Mouse (Mus musculus) left cerebral cortex, postnatal 10 days (tissue): ENCODE results near the gene Naa20. TPM values are rescaled to one million over a fixed set of nuclear protein-coding genes. Genes with fewer than 3 reads are reported as not detected.

Experiments used
- DNase-seq, 2 experiments: peaks; one replicate each; pipeline ENCODE4 v3.0.0; 2021 to 2022; ENCODE audit warnings: low spot score in 2 of 2, mixed read lengths in 1 of 2; ENCODE audit errors: extremely low spot score in 1 of 2
- intact Hi-C: fragments of 180-260 bp; cut with DNase I; formaldehyde crosslinking; loops from one replicate; pipeline ENCODE4 v1.15.1; 2025
- total RNA-seq, 2 experiments: library from RNA; stranded (reverse); gene quantifications; 2 replicates each; pipeline ENCODE4 v1.2.3; 2021

Naa20 gene
- total RNA-seq: 10 to 100 TPM; 77.9 to 81.4 TPM

DNA sequence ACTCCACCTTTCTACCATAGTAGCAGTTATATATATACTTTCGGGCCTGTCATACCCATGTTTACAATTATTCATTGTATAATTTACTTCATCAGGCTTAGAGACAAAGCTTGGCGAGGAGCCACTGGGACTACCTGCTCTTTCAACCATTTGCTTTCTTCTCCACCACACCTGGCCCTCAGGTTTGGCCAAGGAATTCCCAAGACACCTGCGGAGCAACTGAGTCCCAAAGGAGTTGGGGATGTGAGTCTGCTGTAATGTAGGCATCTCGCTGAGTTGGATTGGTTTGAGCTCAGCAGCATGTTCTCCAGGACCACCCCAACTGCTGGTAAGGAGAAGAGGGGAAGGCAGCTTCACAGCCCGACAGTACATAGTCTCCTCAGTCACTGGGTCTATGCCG is at the start of gene Naa20:
Naa20 (plus strand) TSS at position 239 of the 400 bp plus-strand sequence.
- intact Hi-C loops: loop anchor here (5.0 kb wide), 1 partner anchor 200 kb away; no protein-coding TSS in a partner anchor
- DNase-seq: no peak

DNA sequence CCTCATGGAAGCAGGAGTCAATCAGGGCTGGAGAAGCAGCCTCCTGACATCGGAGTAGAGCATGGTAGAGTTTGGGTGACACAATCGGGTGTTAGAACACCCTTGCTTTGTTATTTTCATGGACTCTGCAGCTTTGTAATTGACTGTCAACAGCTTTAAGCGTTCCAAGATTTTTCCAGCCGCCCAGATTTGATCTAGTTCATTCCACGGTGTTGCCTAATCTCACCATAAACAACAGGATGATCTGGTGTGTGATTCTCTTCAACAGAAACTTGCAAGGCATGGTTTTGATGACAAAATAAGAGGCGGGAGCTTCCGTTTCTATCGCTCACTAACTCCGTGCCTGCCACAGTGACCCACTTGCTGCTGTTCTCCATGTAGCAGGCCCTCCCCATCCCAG is 46.1 kb upstream of the Naa20 start:
- intact Hi-C loops: no loop called here
- DNase-seq: no peak

DNA sequence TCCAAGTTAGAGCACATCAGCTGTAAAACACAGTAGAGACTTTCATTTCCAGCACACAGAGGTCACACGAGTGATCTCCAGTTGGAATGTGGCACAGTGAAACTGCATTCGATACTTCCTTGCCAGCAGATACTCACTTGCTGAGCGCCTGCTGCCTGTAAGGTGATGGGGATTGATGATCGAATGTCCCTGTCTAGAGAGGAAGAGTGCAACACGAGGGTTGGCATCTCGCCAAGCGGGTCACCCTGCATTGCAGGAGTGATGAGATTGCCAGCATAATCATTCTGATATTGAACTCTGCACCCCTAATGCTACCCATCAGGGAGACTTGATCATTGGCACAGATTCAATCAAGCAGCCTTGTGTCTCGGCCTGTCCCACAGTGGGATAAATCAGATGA is 44.0 kb upstream of the Naa20 start:
- intact Hi-C loops: no loop called here
- DNase-seq: peak in 1 of 2 experiments; percentile 53

DNA sequence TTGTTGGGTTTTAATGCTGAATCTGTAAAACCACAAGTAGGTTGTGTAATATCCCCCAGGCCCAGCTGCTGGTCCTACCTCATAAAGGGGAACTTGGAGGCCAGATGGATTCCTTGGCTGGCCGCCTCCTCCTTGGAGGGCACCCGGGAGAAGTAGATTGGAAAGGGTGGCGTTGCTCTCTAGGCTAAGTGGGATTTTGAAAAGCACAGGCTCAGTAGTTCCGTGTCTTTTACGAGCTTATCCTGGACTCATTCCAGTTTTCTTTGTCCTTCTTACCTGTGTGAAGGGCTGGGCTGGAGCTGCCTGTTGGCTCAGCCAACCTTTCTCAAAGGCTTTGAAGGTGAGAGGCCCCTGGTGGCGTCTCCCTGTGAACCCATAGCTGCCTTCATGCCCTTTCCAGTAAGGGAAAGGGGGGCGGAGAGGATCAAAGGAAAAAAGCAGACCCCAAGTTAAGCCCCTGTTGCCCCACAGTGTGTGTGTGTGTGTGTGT is 42.4 kb upstream of the Naa20 start:
- peak; percentile 55 to 76 for DNase-seq
- intact Hi-C loops: no loop called here

DNA sequence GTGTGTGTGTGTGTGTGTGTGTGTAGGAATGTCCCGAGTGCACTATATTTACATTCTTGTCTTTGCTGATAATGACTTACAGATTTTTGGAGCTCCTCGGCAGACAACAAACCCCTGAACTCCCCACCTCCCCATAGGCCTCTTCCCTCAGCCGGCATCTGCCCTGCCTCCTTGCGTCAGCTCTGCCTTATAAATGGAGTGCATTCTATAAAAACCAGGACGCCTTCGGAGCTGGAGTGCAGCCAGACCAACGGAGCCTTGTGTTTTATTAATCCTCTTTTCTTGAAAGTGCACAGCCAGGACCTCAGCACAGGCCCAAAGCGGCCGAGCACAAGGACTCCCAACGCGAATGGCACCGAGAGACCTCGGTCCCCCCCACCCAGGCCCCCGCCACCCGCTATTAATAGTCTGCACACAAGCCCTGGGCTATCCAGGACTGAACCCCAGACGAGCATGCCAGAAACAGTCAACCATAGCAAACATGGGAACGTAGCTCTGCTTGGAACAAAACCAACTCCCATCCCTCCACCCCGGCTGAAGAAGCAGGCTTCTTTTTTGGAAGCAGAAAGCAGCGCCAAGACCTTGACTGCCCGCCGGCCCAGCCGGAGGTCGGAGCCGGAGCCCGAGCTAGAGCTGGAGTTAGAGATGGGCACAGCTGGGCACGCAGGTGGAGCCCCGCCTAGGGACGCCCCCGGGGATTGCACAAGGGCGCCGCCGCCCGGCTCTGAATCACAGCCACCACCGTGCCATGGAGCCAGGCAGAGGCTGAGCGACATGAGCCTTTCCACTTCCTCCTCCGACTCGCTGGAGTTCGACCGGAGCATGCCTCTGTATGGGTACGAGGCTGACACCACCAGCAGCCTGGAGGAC is 41.7 kb upstream of the Naa20 start:
- DNase-seq: peak; percentile 82 to 89
- intact Hi-C loops: no loop called here

DNA sequence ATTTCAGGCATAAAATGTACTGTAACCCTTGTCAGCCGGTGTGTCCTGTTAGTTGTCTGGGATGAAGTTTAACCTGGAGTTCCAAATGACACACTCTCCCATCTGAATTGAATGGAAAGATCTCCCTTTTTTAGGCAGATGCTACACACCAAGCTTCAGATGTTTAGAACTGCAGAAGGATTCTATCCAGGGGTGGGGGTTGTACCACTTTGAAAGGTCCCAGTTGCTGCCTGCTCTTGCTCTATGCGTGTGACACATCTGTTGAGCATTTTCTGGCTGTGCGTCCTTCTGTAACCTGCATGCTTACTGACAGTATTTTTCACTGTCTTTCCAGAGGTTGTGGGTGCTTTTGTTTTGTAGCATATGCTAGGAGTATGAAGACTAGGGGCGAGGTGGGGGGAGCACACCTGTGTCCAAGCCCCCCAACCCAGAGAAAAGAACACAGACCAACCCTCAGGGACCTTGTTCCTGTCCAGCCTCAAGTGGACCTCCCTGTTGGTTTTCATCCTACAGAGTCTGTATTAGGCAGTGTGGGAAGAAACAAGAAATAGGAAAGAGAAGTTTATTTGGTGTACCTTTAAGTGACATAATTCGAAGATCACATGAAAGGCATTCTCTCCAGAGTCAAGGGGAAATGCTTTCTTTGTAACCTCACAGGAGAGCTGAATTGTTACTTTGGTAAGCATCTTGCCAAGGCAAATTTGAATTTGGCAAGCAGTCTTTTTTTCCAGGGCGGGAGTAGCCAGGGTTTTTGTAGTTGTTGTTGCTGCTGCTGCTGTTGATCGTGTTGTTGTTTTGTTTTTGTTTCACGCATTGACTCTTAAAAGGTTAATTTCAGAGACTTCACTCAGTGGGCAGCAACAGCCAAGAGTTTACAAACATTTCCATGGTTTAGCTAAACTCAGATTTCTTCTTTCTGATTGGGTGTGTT is 40.4 kb upstream of the Naa20 start:
- DNase-seq: no peak
- intact Hi-C loops: no loop called here

DNA sequence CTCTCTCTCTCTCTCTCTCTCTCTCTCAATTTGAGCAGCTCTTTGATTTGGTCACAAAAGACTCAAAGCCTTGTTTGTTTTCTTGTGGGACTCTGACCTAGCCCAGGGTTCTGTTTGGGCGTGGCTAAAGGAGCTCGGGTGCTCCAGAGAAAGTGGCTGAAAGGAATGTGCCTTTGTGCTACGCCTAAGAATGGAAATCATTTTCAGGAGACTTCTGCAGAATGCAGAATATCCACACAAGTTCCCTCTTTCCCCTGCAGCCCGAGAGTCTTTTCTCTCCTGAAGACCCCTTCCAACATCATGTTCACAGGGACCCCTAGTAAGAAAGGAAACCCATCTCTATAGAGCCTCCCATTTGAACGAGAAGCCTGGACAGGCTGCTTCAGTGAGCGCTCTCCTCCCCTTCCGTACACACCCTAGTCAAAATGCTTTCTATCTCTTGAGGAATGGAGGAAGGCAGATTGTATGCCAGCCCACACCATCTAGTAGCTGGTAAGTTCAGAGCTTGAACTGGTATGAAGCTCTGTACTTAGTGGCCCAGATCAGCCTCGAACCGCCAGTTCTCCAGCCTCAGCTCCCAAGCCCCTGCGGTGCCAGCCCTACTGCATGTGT is 39.6 kb upstream of the Naa20 start:
- DNase-seq: peak in 1 of 2 experiments; percentile 55
- intact Hi-C loops: no loop called here

DNA sequence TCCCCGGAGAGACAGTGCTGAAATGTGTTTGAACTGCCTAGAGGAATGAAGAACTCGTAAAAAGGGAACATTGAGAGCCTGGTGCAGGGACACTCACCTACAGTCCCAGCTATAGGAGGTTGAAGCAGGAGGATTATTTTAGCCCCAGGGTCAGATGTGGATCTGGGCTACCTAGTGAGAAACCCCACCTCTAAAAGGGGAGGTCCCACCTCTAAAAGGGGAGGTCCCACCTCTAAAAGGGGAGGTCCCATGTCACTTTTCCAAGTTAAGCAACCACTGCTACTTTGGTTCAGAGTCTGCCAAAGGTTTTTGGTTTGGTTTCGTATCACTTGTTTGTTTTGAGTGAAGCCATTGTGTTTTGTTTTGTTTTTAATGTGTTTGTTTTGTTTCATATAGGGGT is 36.6 kb upstream of the Naa20 start:
- intact Hi-C loops: no loop called here
- DNase-seq: no peak

DNA sequence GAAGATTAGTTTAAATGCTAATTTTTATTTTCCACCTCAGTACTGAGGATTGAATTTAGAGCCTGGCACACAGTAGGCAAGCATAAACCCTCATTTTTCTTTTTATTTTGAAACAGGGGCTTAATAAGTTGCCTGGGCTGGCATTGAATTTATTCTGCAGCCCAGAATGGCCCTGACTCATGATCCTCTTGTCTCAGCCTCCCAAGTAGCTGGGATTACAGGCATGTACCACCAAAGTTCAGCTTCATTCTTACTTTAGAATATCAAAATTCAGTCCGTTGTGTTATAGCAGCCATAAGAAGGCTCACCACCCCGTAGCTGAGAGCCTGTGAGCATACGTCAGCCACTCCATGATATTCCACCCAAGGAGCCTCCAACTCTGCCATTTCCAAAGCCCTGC is 35.7 kb upstream of the Naa20 start:
- DNase-seq: no peak
- intact Hi-C loops: no loop called here

DNA sequence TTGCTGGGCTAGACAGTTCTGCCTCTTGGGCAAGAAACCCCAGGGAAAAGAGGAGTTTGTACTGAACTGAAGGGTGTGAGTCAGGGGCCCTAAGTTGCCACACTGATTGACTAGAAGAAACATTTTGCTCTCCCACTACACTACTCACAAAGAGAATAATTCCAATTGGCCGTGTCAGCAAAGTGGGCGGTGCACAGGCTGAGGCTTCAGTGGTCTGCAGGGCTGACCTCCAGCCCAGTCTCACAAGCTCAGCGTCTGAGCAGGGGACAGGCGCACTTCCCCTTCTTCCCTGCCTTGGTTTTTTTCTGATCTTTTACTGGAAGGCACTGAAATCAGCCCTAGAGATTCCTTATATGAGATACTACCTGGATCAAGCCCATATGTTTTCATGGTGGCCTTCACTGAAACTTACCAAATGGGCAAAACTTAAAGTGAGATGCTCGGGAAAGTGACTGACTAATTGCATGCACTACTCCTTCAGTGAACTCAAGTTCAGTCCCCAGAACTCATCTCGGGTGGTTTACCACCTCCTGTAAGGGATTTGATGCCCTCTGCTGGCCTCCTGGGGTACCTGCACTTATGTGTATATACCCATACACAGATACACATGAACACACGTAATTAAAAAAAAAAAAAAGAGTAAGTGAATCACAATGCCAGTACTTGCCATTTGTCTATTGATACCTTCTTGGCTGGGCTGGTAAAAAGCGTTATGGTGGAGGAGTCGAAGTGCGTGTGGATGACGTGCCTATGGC is 35.0 kb upstream of the Naa20 start:
- intact Hi-C loops: no loop called here

DNA sequence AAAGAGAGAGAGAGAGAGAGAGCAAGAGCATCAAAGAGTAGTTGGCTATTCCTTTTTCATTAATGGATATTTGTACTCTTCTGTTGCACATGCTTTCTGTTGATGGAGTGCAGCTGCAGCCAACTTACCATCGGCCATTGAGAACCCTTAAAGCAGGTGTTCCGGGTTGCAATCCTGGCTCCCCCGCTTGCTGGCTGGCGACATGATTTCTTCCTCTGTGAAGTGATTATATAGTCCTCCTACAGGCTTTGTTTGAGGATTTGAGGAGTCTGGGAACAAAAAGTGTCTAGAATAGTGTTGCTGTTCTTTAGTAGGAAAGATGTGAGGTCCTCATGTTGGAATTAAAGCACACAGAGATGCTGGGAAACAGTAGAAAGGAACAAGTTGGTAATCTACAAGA is 30.6 kb upstream of the Naa20 start:
- intact Hi-C loops: no loop called here
- no peak for DNase-seq

More for the DNA sequence above, 35.0 kb upstream of the Naa20 start:
- no peak for DNase-seq

DNA sequence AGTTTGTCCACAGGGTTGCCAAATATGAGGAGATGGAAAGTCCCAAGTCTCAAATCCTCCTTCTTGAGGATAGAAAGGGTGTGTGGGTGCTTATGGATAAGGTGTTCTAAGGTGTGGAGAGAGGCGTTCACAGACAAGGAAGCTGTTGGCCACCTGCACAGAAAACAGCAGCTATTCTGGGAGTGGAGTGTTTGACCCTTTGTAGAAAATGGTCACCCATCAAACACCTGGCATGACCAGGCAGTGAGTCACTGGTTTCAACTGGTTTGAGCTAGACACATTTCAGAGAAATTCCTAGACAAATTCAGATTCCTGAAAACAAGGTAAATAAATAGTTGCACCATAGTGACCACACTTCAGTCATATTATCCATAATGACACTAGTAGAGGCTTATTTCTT is 29.8 kb upstream of the Naa20 start:
- intact Hi-C loops: no loop called here
- no peak for DNase-seq

DNA sequence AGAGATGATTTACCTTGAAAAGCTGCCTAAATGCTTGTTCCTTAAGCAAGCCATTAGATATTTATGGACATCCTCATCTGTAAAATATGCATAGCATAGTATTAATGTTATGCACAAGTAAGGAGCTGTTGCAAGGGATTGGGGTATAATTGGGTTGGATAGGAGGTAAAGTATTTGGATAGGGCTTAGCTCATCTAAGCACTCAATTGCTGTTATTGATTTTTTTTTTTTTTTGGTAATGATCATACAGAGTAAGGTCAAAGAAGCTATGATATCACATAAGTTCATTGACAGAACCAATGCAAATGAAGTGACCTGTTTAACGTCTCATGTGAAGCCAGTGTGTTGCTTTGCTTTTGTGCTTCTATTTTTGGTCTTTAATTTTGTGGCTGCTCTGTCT is 27.9 kb upstream of the Naa20 start:
- DNase-seq: no peak
- intact Hi-C loops: no loop called here

DNA sequence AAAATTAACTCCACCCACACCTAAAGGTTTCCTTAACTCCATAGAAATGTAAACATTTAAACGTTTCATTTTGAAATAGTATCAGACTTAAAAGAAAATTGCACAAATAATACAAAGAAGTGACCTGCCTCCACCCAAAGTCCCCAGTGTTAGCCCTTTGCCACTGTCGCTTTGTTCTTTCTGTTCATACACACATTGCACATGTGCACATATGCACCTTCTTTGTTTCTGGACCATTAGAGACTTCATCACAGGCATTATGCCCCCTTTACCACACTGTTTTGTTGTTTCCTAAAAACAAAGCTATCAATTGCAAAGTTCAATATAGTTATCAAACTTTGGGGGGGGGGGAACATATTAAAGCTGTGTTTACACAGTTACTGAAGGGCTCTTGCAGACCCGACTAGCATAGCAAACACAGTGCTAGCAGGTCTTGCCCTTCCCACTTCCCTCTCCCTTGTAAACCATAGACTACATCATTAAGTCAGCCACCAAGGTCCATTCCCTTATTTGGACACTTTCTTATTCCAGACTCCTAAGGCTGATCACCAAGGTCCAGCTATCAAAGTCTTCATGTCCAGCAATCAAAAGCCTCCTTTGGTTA is 26.9 kb upstream of the Naa20 start:
- no peak for DNase-seq
- intact Hi-C loops: no loop called here

DNA sequence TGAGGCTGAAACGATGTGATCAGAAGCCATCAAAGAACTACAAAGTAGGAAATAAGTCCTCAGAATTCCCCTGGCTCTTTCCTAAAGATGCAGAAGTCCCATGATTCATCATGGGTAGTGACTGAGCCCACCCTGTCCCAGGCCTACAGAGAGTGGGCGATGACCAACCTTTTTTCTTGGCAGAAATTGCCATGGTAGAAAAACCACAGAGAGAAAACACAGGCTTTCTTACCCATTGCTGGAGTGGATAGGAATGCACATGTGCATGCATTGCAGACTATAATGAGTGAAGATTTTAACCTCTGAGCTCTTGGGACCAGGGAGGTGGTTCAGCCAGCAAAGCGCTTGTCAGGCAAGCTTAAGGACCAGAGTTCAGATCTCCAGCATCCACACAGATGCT is 24.7 kb upstream of the Naa20 start:
- DNase-seq: no peak
- intact Hi-C loops: no loop called here

DNA sequence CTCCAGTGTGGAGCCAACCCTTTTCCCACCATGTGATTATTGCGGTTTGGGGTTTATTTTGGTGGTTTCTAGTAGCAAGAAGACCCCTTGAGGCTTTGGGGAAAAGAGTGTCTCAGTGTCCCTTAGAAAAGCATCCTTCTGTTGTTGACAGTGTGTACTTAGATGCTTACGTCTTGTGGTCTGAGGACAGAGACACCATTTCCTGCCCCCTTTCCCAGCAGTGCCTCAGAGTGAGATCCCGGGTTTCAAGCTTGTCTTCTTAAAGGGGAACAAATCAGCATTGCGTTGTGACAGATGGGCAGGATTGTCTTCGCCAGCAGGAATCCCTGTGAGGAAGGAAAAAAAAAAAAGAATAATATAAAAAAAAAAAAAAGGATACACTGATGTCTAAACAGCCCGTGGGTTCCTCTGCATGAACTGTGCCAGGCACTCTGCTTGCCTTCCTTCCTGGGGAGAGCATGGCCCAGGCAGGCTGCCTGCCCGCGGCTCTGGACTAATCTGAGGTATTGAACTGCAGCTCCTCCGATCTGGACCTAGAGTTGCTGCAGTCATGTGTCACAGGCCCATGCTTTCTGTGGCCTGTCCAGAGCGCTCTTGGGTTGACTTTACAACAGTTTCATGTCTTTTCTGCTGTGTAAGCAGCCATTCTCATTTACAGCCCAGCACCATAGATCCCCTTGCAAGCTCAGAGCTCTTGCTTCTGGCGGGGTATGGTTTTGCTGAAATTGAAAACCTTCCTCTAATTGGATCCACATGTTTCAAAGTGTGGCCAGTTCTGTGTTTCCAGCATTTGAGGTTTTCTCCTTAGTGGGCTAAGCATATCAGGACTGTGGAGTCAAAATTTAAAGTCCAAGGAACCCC is 20.8 kb upstream of the Naa20 start:
- intact Hi-C loops: loop anchor here (5.0 kb wide), 1 partner anchor 184 kb away; no protein-coding TSS in a partner anchor
- DNase-seq: no peak

DNA sequence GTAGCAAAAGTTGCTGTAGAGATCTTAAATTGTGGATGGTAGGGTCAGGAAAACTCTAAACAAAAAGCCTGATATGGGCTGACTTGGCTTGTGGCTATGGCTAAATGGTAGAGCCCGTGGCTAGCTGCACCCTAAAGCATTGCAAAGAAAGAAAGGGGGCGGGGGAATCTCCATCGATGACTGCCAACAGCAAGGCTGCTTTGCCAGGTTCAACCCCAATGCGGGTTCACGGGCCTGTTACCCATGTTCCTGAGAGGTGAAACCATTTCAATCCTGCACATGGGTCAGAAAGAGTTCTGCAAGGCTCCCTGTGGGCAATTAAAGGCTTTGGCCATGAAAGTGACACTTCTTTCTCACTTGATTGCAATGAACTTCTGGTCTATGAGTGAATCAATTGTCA is 20.0 kb upstream of the Naa20 start:
- no peak for DNase-seq
- intact Hi-C loops: loop anchor here (5.0 kb wide), 1 partner anchor 185 kb away; no protein-coding TSS in a partner anchor
